Mouse (Mus musculus): ENCODE measurements around the gene Gm5108. TPM values are rescaled to one million over a fixed set of nuclear protein-coding genes. Genes with fewer than 3 reads are reported as not detected.

Gm5108 gene
- total RNA-seq, 2 experiments from 2014 or later, result not detected

- no peak for DNase-seq (ENCODE audit: low spot score)
Measured at GRCm38 (mm10) chr5:68020870-68021269, 79.4 kb downstream of the Gm5108 start.

Other genes starting within 250 kb of the Gm5108 start
- 10 to 100 TPM; 60.4 to 75.3 TPM for gene Atp8a1, start 94.2 kb upstream of the Gm5108 start, total RNA-seq (2021)
- gene Gm21905, start 4.8 kb downstream of the Gm5108 start, total RNA-seq (2021), result not detected
- gene Grxcr1, start 90.2 kb downstream of the Gm5108 start, total RNA-seq (2021), result not detected

All from gastrocnemius, adult 18-20 months (tissue).